Mouse (Mus musculus): ENCODE measurements around the gene Chtf18.

GRCm38 (mm10) chr17:25744311-25744710 lies 17.1 kb upstream of the Chtf18 start:
- TF ChIP-seq POLR2A (IDR thresholded peaks at IDR 0.05; ENCODE audit: control insufficient read depth, extremely low read depth, insufficient read depth, low read length, poor library complexity) (no peak), CTCF (IDR thresholded peaks at IDR 0.05; ENCODE audit: borderline replicate concordance, control insufficient read depth, extremely low read depth, insufficient read depth, low read length, poor library complexity) (no peak)

Data from thymus, adult 2 months (tissue).